Mouse (Mus musculus) kidney, postnatal 0 days (tissue): Measurements from ENCODE around the gene Eng. TPM values are rescaled to one million over a fixed set of nuclear protein-coding genes. Genes with fewer than 3 reads are reported as not detected.

Experiments used
- ATAC-seq: fragments of 200-750 bp; cut with Nextera tagmentation; replicated peaks from 2 replicates; pipeline ENCODE4 v1.8.0; 2017; ENCODE audit warnings: low read depth, moderate number of reproducible peaks, moderate TSS enrichment, moderate library complexity; ENCODE audit not compliant: low FRiP score
- DNase-seq: peaks from one replicate; pipeline ENCODE4 v3.0.0-alpha.2; 2016; ENCODE audit warnings: low spot score
- H3K27ac ChIP-seq: fragments of 300-500 bp; sonication (generic); 2 replicates; pipeline ENCODE4 v1.5.1; 2014; ENCODE audit warnings: mild to moderate bottlenecking
- H3K27me3 ChIP-seq: fragments of 300-500 bp; sonication (generic); 2 replicates; pipeline ENCODE4 v1.6.1; 2014; ENCODE audit warnings: low read length, mixed read lengths; ENCODE audit not compliant: insufficient read depth
- H3K36me3 ChIP-seq: fragments of 300-500 bp; sonication (generic); 2 replicates; pipeline ENCODE4 v1.6.1; 2014; ENCODE audit warnings: low read length, mixed read lengths; ENCODE audit not compliant: insufficient read depth
- H3K4me1 ChIP-seq: fragments of 300-500 bp; sonication (generic); replicated peaks from 2 replicates; pipeline ENCODE4 v1.6.1; 2014; ENCODE audit warnings: antibody characterized with exemption, low read length, mixed read lengths; ENCODE audit not compliant: insufficient read depth
- H3K4me2 ChIP-seq: fragments of 300-500 bp; sonication (generic); 2 replicates; pipeline ENCODE4 v1.6.1; 2014; ENCODE audit warnings: mild to moderate bottlenecking, low read length, moderate library complexity, mixed read lengths
- H3K4me3 ChIP-seq: fragments of 300-500 bp; sonication (generic); replicated peaks from 2 replicates; pipeline ENCODE4 v1.5.1; 2014; ENCODE audit warnings: low read depth, low read length
- H3K9ac ChIP-seq: fragments of 300-500 bp; sonication (generic); 2 replicates; pipeline ENCODE4 v1.6.1; 2014; ENCODE audit warnings: low read depth, low read length
- H3K9me3 ChIP-seq: fragments of 300-500 bp; sonication (generic); replicated peaks from 2 replicates; pipeline ENCODE4 v1.6.1; 2016; ENCODE audit warnings: low read length, inconsistent platforms, mixed read lengths
- CTCF ChIP-seq: IDR thresholded peaks from 2 replicates; pipeline ENCODE4 v1.5.1; 2016; ENCODE audit warnings: antibody characterized with exemption, low read depth, mild to moderate bottlenecking, moderate library complexity
- WGBS: fragments of 180-500 bp; shearing (Covaris S2); extraction: QIAGEN DNeasy Blood & Tissue Kit; methylation state at CpG from one replicate; pipeline ENCODE4 v1.1.7; 2014; 5-methylcytosine and 5-hydroxymethylcytosine counted together
- polyA plus RNA-seq: library from polyadenylated mRNA; unstranded; fragments of >200 nt; fragmentation: Nextera tagmentation; extraction: Ambion mirVana; gene quantifications from 2 replicates; pipeline ENCODE4 v1.2.1, GENCODE M21; 2015

The Eng gene
- polyA plus RNA-seq, 1 experiment from 2014 or later, result 71.6 TPM

- DNase-seq (no peak), ATAC-seq (no peak)
- H3K9ac ChIP-seq, result no peak overlapping the region
- no peaks in the 10 kb centered on the region for H3K27me3 ChIP-seq
- no peak for TF ChIP-seq CTCF
- no peaks in the 10 kb centered on the region for H3K9me3 ChIP-seq
- H3K27ac ChIP-seq, result 0 out of 2 replicates have a peak overlapping the region, but pooled peaks have one; percentile 9
- WGBS, result 67% methylated on average over 8 of the region's 8 CpGs
- no peaks in the 10 kb centered on the region for H3K36me3 ChIP-seq
- no peak overlapping the region for H3K4me2 ChIP-seq
- peaks cover 8% of the 10 kb centered on the region; the same call in 1 of the 2 replicates for H3K4me1 ChIP-seq
- H3K4me3 ChIP-seq, result no peak overlapping the region
Observed at GRCm38 (mm10) chr2:32644799-32645475, 1.5 kb upstream of the Eng start.

- WGBS, result 43% methylated on average over 3 of the region's 3 CpGs
- 0 out of 2 replicates have a peak overlapping the region, but pooled peaks have one; percentile 9 for H3K27ac ChIP-seq
Observed at GRCm38 (mm10) chr2:32645647-32646046, 748 bp upstream of the Eng start.

GRCm38 (mm10) chr2:32647366-32647765 lies 971 bp downstream of the Eng start:
- DNase-seq, result no peak
- Histone ChIP-seq H3K36me3 (no peaks in the 10 kb centered on the region), H3K27me3 (no peaks in the 10 kb centered on the region), H3K4me1 (peaks cover 8% of the 10 kb centered on the region; the same call in 1 of the 2 replicates), H3K9me3 (no peaks in the 10 kb centered on the region), H3K9ac (peak overlapping the region; percentile 72), H3K4me2 (peak overlapping the region; percentile 51), H3K27ac (0 out of 2 replicates have a peak overlapping the region, but pooled peaks have one; percentile 31), H3K4me3 (peak overlapping the region; percentile 45)
- ATAC-seq, result no peak
- WGBS, result 82% methylated on average over 7 of the region's 7 CpGs
- no peak for TF ChIP-seq CTCF

More at GRCm38 (mm10) chr2:32645647-32646046, 748 bp upstream of the Eng start:
- H3K9me3 ChIP-seq, result no peaks in the 10 kb centered on the region
- no peak for DNase-seq
- H3K36me3 ChIP-seq, result no peaks in the 10 kb centered on the region
- ATAC-seq, result no peak
- H3K4me3 ChIP-seq, result no peak overlapping the region
- no peak overlapping the region for H3K9ac ChIP-seq
- H3K27me3 ChIP-seq, result no peaks in the 10 kb centered on the region
- peaks cover 8% of the 10 kb centered on the region; the same call in 1 of the 2 replicates for H3K4me1 ChIP-seq
- H3K4me2 ChIP-seq, result no peak overlapping the region
- no peak for TF ChIP-seq CTCF

DNA sequence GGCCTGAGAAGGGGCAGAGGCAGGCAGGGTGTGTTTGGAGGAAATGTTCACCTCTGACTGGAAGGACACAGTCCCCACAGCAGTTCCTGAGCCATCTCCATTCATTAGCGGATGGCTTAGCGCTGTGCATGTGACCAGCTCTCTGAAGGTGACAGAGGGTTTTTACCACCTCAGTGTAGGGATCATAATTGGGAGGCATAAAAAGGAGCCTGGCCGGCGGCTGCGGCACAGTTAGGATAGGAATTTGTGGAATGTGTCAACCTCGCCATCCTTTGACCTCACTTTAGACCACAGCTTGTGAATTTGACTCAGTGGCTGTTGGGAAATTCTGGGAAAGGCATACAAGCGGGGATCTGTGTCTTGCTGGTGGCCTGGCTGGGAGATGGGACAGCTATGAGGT lies 7.4 kb downstream of the Eng start:
- Histone ChIP-seq H3K4me2 (peak overlapping the region; percentile 9), H3K9me3 (no peaks in the 10 kb centered on the region), H3K27me3 (no peaks in the 10 kb centered on the region), H3K4me3 (no peak overlapping the region), H3K9ac (no peak overlapping the region), H3K4me1 (peaks cover 30% of the 10 kb centered on the region), H3K36me3 (no peaks in the 10 kb centered on the region), H3K27ac (peak overlapping the region; percentile 91)
- ATAC-seq (no peak), DNase-seq (no peak)
- WGBS, result 32% methylated on average over 7 of the region's 7 CpGs
- TF ChIP-seq CTCF, result no peak

- no peak for TF ChIP-seq CTCF
- ATAC-seq, result no peak
- no peak overlapping the region for H3K4me3 ChIP-seq
- H3K4me1 ChIP-seq, result peaks cover 30% of the 10 kb centered on the region
- H3K27ac ChIP-seq, result peak overlapping the region; percentile 91
- H3K9ac ChIP-seq, result peak overlapping the region; percentile 40; the same call in 1 of the 2 replicates
- no peaks in the 10 kb centered on the region for H3K27me3 ChIP-seq
- no peak for DNase-seq
- 44% methylated on average over 14 of the region's 14 CpGs for WGBS
- H3K9me3 ChIP-seq, result no peaks in the 10 kb centered on the region
- H3K36me3 ChIP-seq, result no peaks in the 10 kb centered on the region
- peak overlapping the region; percentile 18; the same call in 1 of the 2 replicates for H3K4me2 ChIP-seq
Observed at GRCm38 (mm10) chr2:32654743-32655393, 8.5 kb downstream of the Eng start.

DNA sequence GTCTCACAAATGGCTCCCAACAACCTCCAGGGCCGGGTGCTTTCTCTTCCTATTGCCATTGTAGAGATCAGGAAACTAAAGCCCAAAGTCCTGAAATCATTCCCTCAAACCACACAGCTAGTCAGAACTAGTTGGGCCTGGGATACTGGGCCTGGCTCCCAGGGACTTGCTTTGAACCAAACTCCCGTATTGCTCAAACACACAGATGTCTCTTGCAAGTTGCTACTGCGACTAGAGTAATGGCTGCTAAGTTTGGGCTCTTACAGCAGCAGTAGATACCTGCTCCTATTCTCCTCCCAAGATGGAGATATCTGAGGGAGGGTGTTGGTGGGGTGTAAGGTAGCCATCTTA lies 9.0 kb downstream of the Eng start:
- 70% methylated on average over 3 of the region's 3 CpGs for WGBS
- 0 out of 2 replicates have a peak overlapping the region, but pooled peaks have one; percentile 18 for H3K4me2 ChIP-seq
- DNase-seq, result no peak
- H3K4me1 ChIP-seq, result peaks cover 30% of the 10 kb centered on the region
- no peak overlapping the region for H3K4me3 ChIP-seq
- no peaks in the 10 kb centered on the region for H3K27me3 ChIP-seq
- H3K9ac ChIP-seq, result no peak overlapping the region; the same call in 1 of the 2 replicates
- no peak for TF ChIP-seq CTCF
- H3K36me3 ChIP-seq, result no peaks in the 10 kb centered on the region
- peak overlapping the region; percentile 91 for H3K27ac ChIP-seq
- H3K9me3 ChIP-seq, result no peaks in the 10 kb centered on the region
- no peak for ATAC-seq
